Mouse (Mus musculus): ENCODE measurements at regions not wholly inside any gene's neighbourhood (a gene's known extent, or its start where the extent isn't known, plus 50 kb on each side); places are given as distances from the start of the nearest gene placed in this dataset.

GRCm38 (mm10) chr15:85634322-85635141 lies 52.3 kb upstream of the Wnt7b start:
- Histone ChIP-seq H3K4me1 (peaks cover 3% of the 10 kb centered on the region; the same call in 1 of the 2 replicates), H3K9ac (peak overlapping the region; percentile 63), H3K36me3 (no peaks in the 10 kb centered on the region), H3K4me2 (replicated peaks) (peak overlapping the region; percentile 57), H3K27ac (peak overlapping the region; percentile 85), H3K4me3 (peak overlapping the region; percentile 56), H3K27me3 (no peaks in the 10 kb centered on the region), H3K9me3 (no peaks in the 10 kb centered on the region)
- ATAC-seq (ENCODE audit: insufficient number of reproducible peaks, insufficient read depth, low FRiP score, low TSS enrichment), result peak; percentile 98
- under 1% methylated on average over 58 of the region's 58 CpGs for WGBS

GRCm38 (mm10) chr15:85635425-85635824 lies 53.2 kb upstream of the Wnt7b start:
- no peak for ATAC-seq (ENCODE audit: insufficient number of reproducible peaks, insufficient read depth, low FRiP score, low TSS enrichment)
- no peak overlapping the region for H3K27ac ChIP-seq

GRCm38 (mm10) chr15:85639566-85639965 lies 57.3 kb upstream of the Wnt7b start:
- Histone ChIP-seq H3K4me1 (no peaks in the 10 kb centered on the region), H3K9me3 (no peaks in the 10 kb centered on the region), H3K4me2 (replicated peaks) (no peak overlapping the region), H3K36me3 (no peaks in the 10 kb centered on the region), H3K4me3 (no peak overlapping the region), H3K9ac (no peak overlapping the region), H3K27ac (no peak overlapping the region), H3K27me3 (peaks cover 10% of the 10 kb centered on the region; the same call in 1 of the 2 replicates)
- ATAC-seq (ENCODE audit: insufficient number of reproducible peaks, insufficient read depth, low FRiP score, low TSS enrichment), result no peak
- WGBS, result 71% methylated on average over 2 of the region's 2 CpGs

More at GRCm38 (mm10) chr15:85635425-85635824, 53.2 kb upstream of the Wnt7b start:
- Histone ChIP-seq H3K4me3 (peak overlapping the region; percentile 56), H3K4me1 (peaks cover 3% of the 10 kb centered on the region; the same call in 1 of the 2 replicates), H3K27me3 (no peaks in the 10 kb centered on the region), H3K9ac (no peak overlapping the region), H3K36me3 (no peaks in the 10 kb centered on the region), H3K4me2 (replicated peaks) (peak overlapping the region; percentile 57), H3K9me3 (no peaks in the 10 kb centered on the region)
- WGBS, result 94% methylated on average over 6 of the region's 6 CpGs

GRCm38 (mm10) chr15:85641120-85642080 lies 59.1 kb upstream of the Wnt7b start:
- Histone ChIP-seq H3K4me1 (peaks cover 4% of the 10 kb centered on the region), H3K27ac (no peak overlapping the region), H3K4me2 (replicated peaks) (no peak overlapping the region), H3K9ac (no peak overlapping the region), H3K36me3 (no peaks in the 10 kb centered on the region), H3K27me3 (peaks cover 14% of the 10 kb centered on the region; the same call in 1 of the 2 replicates), H3K9me3 (no peaks in the 10 kb centered on the region), H3K4me3 (no peak overlapping the region)
- ATAC-seq (ENCODE audit: insufficient number of reproducible peaks, insufficient read depth, low FRiP score, low TSS enrichment), result no peak
- WGBS, result 66% methylated on average over 15 of the region's 15 CpGs

- Histone ChIP-seq H3K27me3 (peaks cover 31% of the 10 kb centered on the region), H3K9me3 (no peaks in the 10 kb centered on the region), H3K4me1 (peaks cover 11% of the 10 kb centered on the region), H3K4me2 (replicated peaks) (peak overlapping the region; percentile 72), H3K4me3 (peak overlapping the region; percentile 44; the same call in 1 of the 2 replicates), H3K36me3 (no peaks in the 10 kb centered on the region), H3K9ac (peak overlapping the region; percentile 75; the same call in 1 of the 2 replicates), H3K27ac (peak overlapping the region; percentile 77; the same call in 1 of the 2 replicates)
- no peak for ATAC-seq (ENCODE audit: insufficient number of reproducible peaks, insufficient read depth, low FRiP score, low TSS enrichment)
- 56% methylated on average over 8 of the region's 8 CpGs for WGBS
These were observed 63.1 kb upstream of the Wnt7b start for GRCm38 (mm10) chr15:85645396-85645795.

GRCm38 (mm10) chr15:85645971-85646638 lies 63.8 kb upstream of the Wnt7b start:
- 1% methylated on average over 33 of the region's 33 CpGs for WGBS
- Histone ChIP-seq H3K4me3 (peak overlapping the region; percentile 44), H3K27me3 (peaks cover 38% of the 10 kb centered on the region), H3K4me1 (peaks cover 11% of the 10 kb centered on the region), H3K36me3 (no peaks in the 10 kb centered on the region), H3K9me3 (no peaks in the 10 kb centered on the region), H3K9ac (peak overlapping the region; percentile 75), H3K4me2 (replicated peaks) (peak overlapping the region; percentile 72), H3K27ac (peak overlapping the region; percentile 77)
- no peak for ATAC-seq (ENCODE audit: insufficient number of reproducible peaks, insufficient read depth, low FRiP score, low TSS enrichment)

- Histone ChIP-seq H3K27ac (peak overlapping the region; percentile 77), H3K9ac (peak overlapping the region; percentile 75; the same call in 1 of the 2 replicates), H3K36me3 (no peaks in the 10 kb centered on the region), H3K4me1 (peaks cover 11% of the 10 kb centered on the region), H3K4me2 (replicated peaks) (peak overlapping the region; percentile 72), H3K4me3 (peak overlapping the region; percentile 44), H3K9me3 (no peaks in the 10 kb centered on the region), H3K27me3 (peaks cover 40% of the 10 kb centered on the region)
- WGBS, result 29% methylated on average over 9 of the region's 10 CpGs
- ATAC-seq (ENCODE audit: insufficient number of reproducible peaks, insufficient read depth, low FRiP score, low TSS enrichment), result peak; percentile 54; the same call in 1 of the 2 replicates
These were observed 64.5 kb upstream of the Wnt7b start for GRCm38 (mm10) chr15:85646639-85647277.

- H3K4me2 ChIP-seq (replicated peaks), result no peak overlapping the region; the same call in 1 of the 2 replicates
- WGBS, result 86% methylated on average over 6 of the region's 6 CpGs
- H3K27me3 ChIP-seq, result peaks cover 41% of the 10 kb centered on the region
- H3K4me1 ChIP-seq, result peaks cover 12% of the 10 kb centered on the region
- H3K36me3 ChIP-seq, result no peaks in the 10 kb centered on the region
- H3K9me3 ChIP-seq, result no peaks in the 10 kb centered on the region
- no peak overlapping the region for H3K9ac ChIP-seq
- no peak for ATAC-seq (ENCODE audit: insufficient number of reproducible peaks, insufficient read depth, low FRiP score, low TSS enrichment)
- H3K4me3 ChIP-seq, result no peak overlapping the region
- no peak overlapping the region for H3K27ac ChIP-seq
These were observed 65.3 kb upstream of the Wnt7b start for GRCm38 (mm10) chr15:85647593-85647992.

- H3K9me3 ChIP-seq, result no peaks in the 10 kb centered on the region
- H3K27ac ChIP-seq, result no peak overlapping the region
- H3K27me3 ChIP-seq, result peaks cover 38% of the 10 kb centered on the region; the same call in 1 of the 2 replicates
- no peaks in the 10 kb centered on the region for H3K36me3 ChIP-seq
- ATAC-seq (ENCODE audit: insufficient number of reproducible peaks, insufficient read depth, low FRiP score, low TSS enrichment), result no peak
- H3K4me3 ChIP-seq, result no peak overlapping the region
- H3K9ac ChIP-seq, result no peak overlapping the region
- 80% methylated on average over 5 of the region's 5 CpGs for WGBS
- H3K4me1 ChIP-seq, result peaks cover 30% of the 10 kb centered on the region
- H3K4me2 ChIP-seq (replicated peaks), result no peak overlapping the region
These were observed 68.0 kb upstream of the Wnt7b start for GRCm38 (mm10) chr15:85650241-85650640.

- WGBS, result 75% methylated on average over 9 of the region's 9 CpGs
- H3K4me3 ChIP-seq, result no peak overlapping the region
- H3K4me1 ChIP-seq, result peaks cover 30% of the 10 kb centered on the region
- H3K27me3 ChIP-seq, result peaks cover 44% of the 10 kb centered on the region
- H3K9me3 ChIP-seq, result no peaks in the 10 kb centered on the region
- no peak for ATAC-seq (ENCODE audit: insufficient number of reproducible peaks, insufficient read depth, low FRiP score, low TSS enrichment)
- H3K4me2 ChIP-seq (replicated peaks), result no peak overlapping the region
- H3K27ac ChIP-seq, result no peak overlapping the region
- no peaks in the 10 kb centered on the region for H3K36me3 ChIP-seq
- no peak overlapping the region for H3K9ac ChIP-seq
These were observed 69.6 kb upstream of the Wnt7b start for GRCm38 (mm10) chr15:85651718-85652420.

Data from embryonic facial prominence, embryonic 12.5 days (tissue).